In the genomic region with DNA sequence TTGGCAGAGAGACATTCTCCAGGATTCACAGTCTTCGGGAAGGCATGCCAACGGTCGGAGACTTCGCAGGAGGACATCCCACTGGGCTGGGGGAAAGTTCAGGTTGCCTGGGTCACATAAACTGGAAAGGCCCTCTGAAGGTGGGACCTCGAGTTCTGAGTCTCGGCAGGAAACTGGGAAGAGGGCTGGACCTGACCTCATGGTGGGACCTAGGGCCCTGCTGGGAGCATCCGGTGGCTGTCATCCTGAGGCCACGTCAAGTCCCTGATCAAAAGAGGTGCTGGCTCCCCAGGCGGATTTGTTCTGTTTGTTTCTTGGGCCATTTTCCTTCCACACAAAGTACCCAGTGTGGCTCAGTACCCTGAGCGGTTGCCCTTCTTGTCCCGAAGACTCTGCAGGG, we compare ENCODE assay signal across 34 mouse cellular contexts. TPM values are rescaled to one million over a fixed set of nuclear protein-coding genes. Genes with fewer than 3 reads are reported as not detected.
"Had no signal": no experiment of that assay in that cellular context is flagged by ENCODE, and none has a peak within 500 bp of the region (broad histone marks: within the 10 kb centered on the region; RNA-seq: fewer than 3 reads in every experiment).

No protein-coding gene starts in this region.

- H3K4me1 ChIP-seq: liver, embryonic 12.5 days; liver, embryonic 15.5 days had no signal

- H3K27me3 ChIP-seq: lung, embryonic 15.5 days; midbrain, embryonic 15.5 days had no signal

- H3K4me3 ChIP-seq: left cerebral cortex, adult 2 months; limb, embryonic 10.5 days; limb, embryonic 12.5 days; limb, embryonic 13.5 days; limb, embryonic 15.5 days; liver, embryonic 12.5 days; liver, embryonic 13.5 days; liver, embryonic 15.5 days; lung, embryonic 15.5 days; megakaryocyte, embryonic 14.5 days; midbrain, embryonic 12.5 days; midbrain, embryonic 15.5 days; myocyte; neural tube, embryonic 12.5 days; neural tube, embryonic 13.5 days had no signal

- DNase-seq: left cerebral cortex, postnatal 4 days; liver; liver, embryonic 13.5 days; liver, postnatal 0 days; lung, adult 2 months; lung, embryonic 14.5 days; lung, postnatal 10 days; lung, postnatal 14 days; lung, postnatal 36 days; lung, postnatal 4 days had no signal

- H3K4me2 ChIP-seq: limb, embryonic 12.5 days; limb, embryonic 13.5 days; limb, embryonic 15.5 days; liver, embryonic 11.5 days; liver, embryonic 12.5 days; liver, embryonic 13.5 days; liver, embryonic 15.5 days; lung, embryonic 14.5 days; lung, embryonic 15.5 days; midbrain, embryonic 12.5 days; midbrain, embryonic 15.5 days; neural tube, embryonic 12.5 days; neural tube, embryonic 13.5 days had no signal

- ATAC-seq: liver, embryonic 12.5 days; liver, postnatal 0 days; lung, postnatal 0 days; midbrain, embryonic 15.5 days; midbrain, embryonic 16.5 days had no signal

- H3K27ac ChIP-seq: left cerebral cortex, adult 2 months; limb, embryonic 10.5 days; limb, embryonic 12.5 days; limb, embryonic 13.5 days; limb, embryonic 15.5 days; liver, embryonic 12.5 days; liver, embryonic 13.5 days; liver, embryonic 14.5 days; liver, embryonic 15.5 days; lung, embryonic 15.5 days; macrophage; midbrain, embryonic 12.5 days; midbrain, embryonic 15.5 days; neural tube, embryonic 12.5 days; neural tube, embryonic 13.5 days had no signal

- H3K36me3 ChIP-seq: limb, embryonic 10.5 days; limb, embryonic 12.5 days; limb, embryonic 13.5 days; limb, embryonic 15.5 days; liver, embryonic 12.5 days; liver, embryonic 13.5 days; liver, embryonic 15.5 days; lung, embryonic 15.5 days; midbrain, embryonic 12.5 days; midbrain, embryonic 15.5 days; neural tube, embryonic 12.5 days; neural tube, embryonic 13.5 days had no signal

- H3K9me3 ChIP-seq: limb, embryonic 10.5 days; limb, embryonic 12.5 days; limb, embryonic 13.5 days; limb, embryonic 15.5 days; liver, embryonic 12.5 days; liver, embryonic 13.5 days; liver, embryonic 15.5 days; lung, embryonic 15.5 days; megakaryocyte, embryonic 14.5 days; midbrain, embryonic 12.5 days; midbrain, embryonic 15.5 days; neural tube, embryonic 12.5 days; neural tube, embryonic 13.5 days had no signal

- H3K9ac ChIP-seq: limb, embryonic 12.5 days; limb, embryonic 13.5 days; limb, embryonic 15.5 days; liver, embryonic 12.5 days; liver, embryonic 13.5 days; liver, embryonic 14.5 days; liver, embryonic 15.5 days; liver, postnatal 0 days; lung, embryonic 14.5 days; lung, embryonic 15.5 days; midbrain, embryonic 12.5 days; midbrain, embryonic 15.5 days; neural tube, embryonic 12.5 days; neural tube, embryonic 13.5 days had no signal

RNA-seq across cellular contexts. Expression of a gene that starts 2.7 kb away (rescaled TPM):
- polyA plus RNA-seq: limb, embryonic 11.5 days; limb, embryonic 12.5 days; macrophage had no signal

RNA-seq across cellular contexts. Expression of a gene that starts 28.0 kb away (rescaled TPM):
- polyA plus RNA-seq: limb, embryonic 10.5 days; limb, embryonic 11.5 days; limb, embryonic 13.5 days; liver, adult 2 months; liver, embryonic 11.5 days; liver, embryonic 12.5 days; liver, embryonic 13.5 days; liver, embryonic 14.5 days; liver, embryonic 15.5 days; liver, embryonic 16.5 days; liver, postnatal 0 days; lung, embryonic 14.5 days; macrophage; midbrain, embryonic 12.5 days; myocyte; neural tube, embryonic 13.5 days had no signal

RNA-seq across cellular contexts. Expression of a gene that starts 36.4 kb away (rescaled TPM):
- polyA plus RNA-seq: liver, adult 2 months; macrophage had no signal

RNA-seq across cellular contexts. Expression of a gene that starts 50.9 kb away (rescaled TPM):
- polyA plus RNA-seq: limb, embryonic 10.5 days; liver, adult 2 months; liver, embryonic 11.5 days; liver, embryonic 12.5 days; liver, embryonic 13.5 days; liver, embryonic 14.5 days; liver, embryonic 15.5 days; liver, embryonic 16.5 days; liver, postnatal 0 days; lung, adult 2 months; lung, embryonic 14.5 days; lung, embryonic 15.5 days; lung, embryonic 16.5 days; lung, postnatal 0 days; macrophage; myocyte; neural tube, embryonic 11.5 days; neural tube, embryonic 13.5 days had no signal
